Mouse (Mus musculus): ENCODE data around the gene Gm20715.

Gm20715 gene

GRCm38 (mm10) chr7:6430342-6430741 lies 20.3 kb downstream of the Gm20715 start:
- peak; percentile 46 for DNase-seq

GRCm38 (mm10) chr7:6438388-6438787 lies 28.3 kb downstream of the Gm20715 start, which contains the start of gene Olfr1344:
TSS of gene Olfr1344 (plus strand) at chr7:6438688.
- no peak for DNase-seq

- DNase-seq: no peak
These were observed 31.1 kb downstream of the Gm20715 start for GRCm38 (mm10) chr7:6441173-6441572.

- DNase-seq: no peak
These were observed 37.7 kb downstream of the Gm20715 start for GRCm38 (mm10) chr7:6447771-6448170.

- DNase-seq: no peak
These were observed 45.8 kb downstream of the Gm20715 start, which contains the start of gene Olfr1336 for GRCm38 (mm10) chr7:6455868-6456267. TSS of gene Olfr1336 (plus strand) at chr7:6456168.

- DNase-seq: no peak
These were observed 46.3 kb downstream of the Gm20715 start for GRCm38 (mm10) chr7:6456399-6456798.

DNA sequence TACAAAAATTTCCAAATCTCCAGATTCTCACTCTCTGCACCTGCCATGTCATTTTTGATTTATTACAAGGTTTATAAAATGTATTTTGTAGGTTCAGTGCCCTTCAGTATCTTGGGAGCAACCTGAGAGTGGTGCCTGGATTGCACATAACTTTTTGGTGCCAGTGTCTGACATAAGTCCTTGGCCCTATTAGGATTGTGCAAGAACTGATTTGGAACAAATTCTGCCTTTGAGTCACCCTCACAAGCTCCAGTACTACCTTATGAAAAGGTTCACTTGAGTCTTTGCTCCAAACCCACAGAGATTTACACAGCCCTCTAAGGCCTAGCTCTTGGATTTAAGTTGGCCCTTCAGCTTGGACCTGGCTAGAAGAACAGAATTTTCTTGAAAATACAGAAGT lies 56.9 kb downstream of the Gm20715 start, which contains the start of gene Olfr1346:
Gene Olfr1346 (plus strand): TSS at position 151 of the 400 bp plus-strand sequence.
- DNase-seq: no peak

GRCm38 (mm10) chr7:6477633-6478032 lies 67.6 kb downstream of the Gm20715 start:
- DNase-seq: peak; percentile 36

DNA sequence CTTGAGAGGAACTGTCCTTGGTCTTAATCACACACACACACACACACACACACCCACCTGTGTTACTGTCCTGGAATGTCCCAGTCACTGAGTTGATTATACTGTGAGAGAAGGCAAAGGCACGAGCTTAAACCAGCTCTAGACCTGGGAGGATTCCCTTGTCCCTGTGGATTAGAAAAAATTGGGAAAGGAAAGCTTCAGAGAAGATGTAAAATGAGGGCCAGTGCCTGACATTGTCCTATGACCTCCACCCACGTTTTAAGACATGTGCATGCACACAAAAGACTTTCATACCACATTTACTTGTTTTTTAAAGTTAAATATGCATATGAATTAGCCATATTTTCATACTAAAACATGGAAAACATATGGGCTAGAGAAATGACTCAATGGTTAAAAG lies 76.8 kb downstream of the Gm20715 start, which contains the start of gene Olfr5:
Gene Olfr5 (minus strand): TSS at position 101 of the 400 bp plus-strand sequence.
- no peak for DNase-seq

All from kidney, adult 18-20 months (tissue).